Mouse (Mus musculus): ENCODE results near the gene Irgq.

DNA sequence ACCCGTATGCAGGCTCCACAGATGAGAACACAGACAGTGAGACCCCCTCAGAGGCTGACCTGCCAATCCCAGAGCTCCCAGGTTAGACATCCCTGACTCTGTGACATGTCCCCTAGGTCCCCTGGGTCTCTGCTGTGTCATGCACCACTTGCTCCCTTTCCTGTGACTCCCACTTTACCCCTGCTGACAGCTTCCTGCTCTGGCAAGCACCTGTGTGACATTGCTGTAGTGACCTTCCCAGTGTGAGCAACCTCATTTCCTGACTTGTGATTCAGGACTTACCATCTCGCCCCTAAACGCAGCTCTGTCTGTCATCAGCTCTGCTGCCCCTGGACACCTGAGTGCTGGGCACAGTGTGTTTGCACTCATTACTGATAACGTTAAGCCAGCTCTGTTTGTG lies 40.6 kb downstream of the Irgq start:
- no peak for TF ChIP-seq CTCF (IDR thresholded peaks at IDR 0.05; ENCODE audit: low read depth)
- TF ChIP-seq EP300 (IDR thresholded peaks at IDR 0.05; ENCODE audit: low read depth): no peak

Data from liver, embryonic 14.5 days (tissue).